Mouse (Mus musculus) ZHBTc4 (cell line): ENCODE results near the gene Cdca8.

Source experiments
- DNase-seq: peaks from one replicate; pipeline ENCODE4 v3.0.0-alpha.2; 2011; ENCODE audit warnings: low read depth, low spot score

Gene Cdca8

GRCm38 (mm10) chr4:124880599-124880998 lies 58.5 kb downstream of the Cdca8 start, which contains the start of gene Epha10:
Gene Epha10, plus strand, starts transcription at chr4:124880899.
- DNase-seq, result no peak

GRCm38 (mm10) chr4:124872719-124873118 lies 66.4 kb downstream of the Cdca8 start:
- peak; percentile 87 for DNase-seq
